Mouse (Mus musculus): ENCODE data around the gene Sh3glb2. TPM values are rescaled to one million over a fixed set of nuclear protein-coding genes. Genes with fewer than 3 reads are reported as not detected.

The Sh3glb2 gene
- total RNA-seq, 1 experiment from 2014 or later, result 30.4 TPM

DNA sequence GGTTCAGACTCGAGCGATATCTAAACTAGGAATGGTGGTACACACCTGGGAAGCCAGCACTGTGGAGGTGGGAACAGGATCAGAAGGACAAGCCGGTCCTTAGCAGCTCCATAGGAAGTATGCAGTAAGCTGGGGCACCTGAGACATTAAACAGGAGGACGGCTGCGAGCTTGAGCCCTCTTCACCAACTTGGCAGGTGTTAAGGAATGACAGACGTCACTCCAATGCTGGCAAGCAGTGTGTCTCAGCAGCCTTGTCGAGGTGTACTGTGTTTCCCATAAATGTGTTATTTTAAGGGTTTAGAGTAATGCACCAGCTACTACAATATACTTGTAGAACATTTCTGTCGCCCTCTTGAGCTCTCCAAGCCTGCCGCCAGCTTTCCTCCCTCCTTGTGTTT is 27.8 kb upstream of the Sh3glb2 start:
- no peak for ATAC-seq (replicated peaks in 1 of 2; ENCODE audit: insufficient read depth in 1 of 2, low FRiP score in 2 of 2, low TSS enrichment in 1 of 2, low read depth in 1 of 2, poor library complexity in 2 of 2, severe bottlenecking in 2 of 2)

GRCm38 (mm10) chr2:30385591-30385990 is 26.5 kb upstream of the Sh3glb2 start:
- no peak for ATAC-seq (replicated peaks in 1 of 2; ENCODE audit: insufficient read depth in 1 of 2, low FRiP score in 2 of 2, low TSS enrichment in 1 of 2, low read depth in 1 of 2, poor library complexity in 2 of 2, severe bottlenecking in 2 of 2)

- ATAC-seq (replicated peaks in 1 of 2; ENCODE audit: insufficient read depth in 1 of 2, low FRiP score in 2 of 2, low TSS enrichment in 1 of 2, low read depth in 1 of 2, poor library complexity in 2 of 2, severe bottlenecking in 2 of 2), result no peak
Measured at GRCm38 (mm10) chr2:30384814-30385213, 25.7 kb upstream of the Sh3glb2 start.

DNA sequence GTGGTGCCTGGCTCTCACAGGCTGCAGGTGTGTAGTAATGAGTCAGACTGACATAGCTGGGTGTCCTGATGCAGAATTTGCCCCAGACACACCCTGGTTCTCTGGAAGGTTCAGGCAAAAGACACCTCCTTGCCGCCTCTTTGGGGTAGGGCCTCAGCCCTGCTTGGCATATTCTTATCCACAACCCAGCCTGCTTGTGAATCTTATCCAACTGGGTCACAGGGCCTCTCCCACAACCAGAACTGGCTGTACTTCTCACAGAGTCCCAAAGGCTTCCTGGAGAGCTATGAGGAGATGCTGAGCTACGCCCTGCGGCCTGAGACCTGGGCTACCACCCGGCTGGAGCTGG is 22.2 kb upstream of the Sh3glb2 start:
- no peak for ATAC-seq (replicated peaks in 1 of 2; ENCODE audit: insufficient read depth in 1 of 2, low FRiP score in 2 of 2, low TSS enrichment in 1 of 2, low read depth in 1 of 2, poor library complexity in 2 of 2, severe bottlenecking in 2 of 2)

DNA sequence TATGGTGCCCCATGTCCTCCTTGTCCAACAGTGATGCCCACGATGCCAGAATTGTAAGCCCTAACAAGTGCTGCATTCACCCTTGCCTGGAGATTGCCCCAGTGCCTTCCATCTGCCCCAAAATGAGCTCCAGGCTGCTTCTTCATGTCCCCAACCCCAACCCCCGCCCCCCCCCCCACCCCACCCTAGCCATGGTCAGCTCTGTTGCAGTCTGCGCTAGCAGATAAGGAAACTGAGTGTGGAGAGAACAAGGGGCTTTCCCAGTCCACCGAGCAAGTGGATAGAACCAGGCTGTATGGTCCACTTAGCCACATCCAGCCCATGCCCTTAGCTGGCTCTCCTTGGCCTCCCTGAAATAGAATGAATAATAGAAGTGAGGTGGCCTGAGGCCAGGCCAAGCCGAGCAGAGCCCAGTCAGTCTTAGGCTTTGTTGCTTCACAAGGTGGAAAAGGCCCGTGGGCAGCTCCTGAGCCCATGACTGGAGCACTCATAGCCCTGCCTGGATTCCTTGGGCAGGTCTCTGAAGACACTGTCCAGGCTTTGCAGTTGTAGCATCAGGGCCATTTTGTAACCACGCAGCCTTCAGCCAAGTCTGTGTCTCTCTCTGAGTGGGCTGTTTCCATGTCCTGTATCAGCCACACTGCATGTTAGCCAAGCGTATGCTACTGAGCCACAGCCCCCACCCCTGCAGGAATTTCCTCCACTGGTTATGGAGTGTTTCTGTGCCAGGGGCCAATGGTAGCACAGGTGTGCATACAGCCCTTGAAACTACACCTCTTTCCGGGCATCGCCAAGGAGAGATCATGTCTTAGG is 21.6 kb upstream of the Sh3glb2 start:
- no peak for ATAC-seq (replicated peaks in 1 of 2; ENCODE audit: insufficient read depth in 1 of 2, low FRiP score in 2 of 2, low TSS enrichment in 1 of 2, low read depth in 1 of 2, poor library complexity in 2 of 2, severe bottlenecking in 2 of 2)

GRCm38 (mm10) chr2:30379307-30379706 is 20.2 kb upstream of the Sh3glb2 start:
- no peak for ATAC-seq (replicated peaks in 1 of 2; ENCODE audit: insufficient read depth in 1 of 2, low FRiP score in 2 of 2, low TSS enrichment in 1 of 2, low read depth in 1 of 2, poor library complexity in 2 of 2, severe bottlenecking in 2 of 2)

DNA sequence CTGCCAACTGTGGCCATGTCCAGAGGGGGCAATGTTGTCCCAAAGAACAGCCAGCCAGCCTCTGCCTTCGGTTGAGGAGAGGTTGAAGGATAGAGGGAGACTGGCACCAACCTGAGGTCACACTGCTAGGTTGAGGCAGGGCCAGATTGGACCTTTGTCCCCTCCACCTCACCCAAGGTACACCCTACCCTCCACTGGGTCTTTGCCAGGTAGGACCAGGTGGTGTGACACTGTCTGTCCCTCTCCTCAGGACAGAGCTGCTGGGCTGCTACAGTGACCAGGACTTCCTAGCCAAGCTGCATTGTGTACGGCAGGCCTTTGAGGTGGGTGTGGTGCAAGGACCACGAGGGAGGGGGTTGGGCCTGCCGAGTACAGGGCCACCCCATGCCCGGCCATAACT is 18.6 kb upstream of the Sh3glb2 start:
- no peak for ATAC-seq (replicated peaks in 1 of 2; ENCODE audit: insufficient read depth in 1 of 2, low FRiP score in 2 of 2, low TSS enrichment in 1 of 2, low read depth in 1 of 2, poor library complexity in 2 of 2, severe bottlenecking in 2 of 2)

- ATAC-seq (replicated peaks in 1 of 2; ENCODE audit: insufficient read depth in 1 of 2, low FRiP score in 2 of 2, low TSS enrichment in 1 of 2, low read depth in 1 of 2, poor library complexity in 2 of 2, severe bottlenecking in 2 of 2), result no peak
Measured at GRCm38 (mm10) chr2:30375893-30376292, 16.8 kb upstream of the Sh3glb2 start.

DNA sequence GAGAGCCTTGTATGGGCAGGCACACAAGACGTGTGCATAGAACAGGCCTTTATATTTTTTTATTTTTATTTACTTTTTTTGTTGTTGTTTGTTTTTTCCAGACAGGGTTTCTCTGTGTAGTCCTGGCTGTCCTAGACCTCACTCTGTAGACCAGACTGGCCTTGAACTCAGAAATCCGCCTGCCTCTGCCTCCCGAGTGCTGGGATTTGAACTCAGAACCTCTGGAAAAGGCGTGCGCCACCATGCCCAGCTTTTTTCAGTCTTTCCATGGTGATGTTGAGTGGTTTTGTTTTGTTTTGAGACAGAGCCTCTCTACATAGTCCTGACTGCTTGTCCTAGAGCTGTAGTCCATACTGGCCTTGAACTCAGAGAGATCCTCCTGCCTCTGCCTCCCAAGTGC is 13.6 kb upstream of the Sh3glb2 start:
- no peak for ATAC-seq (replicated peaks in 1 of 2; ENCODE audit: insufficient read depth in 1 of 2, low FRiP score in 2 of 2, low TSS enrichment in 1 of 2, low read depth in 1 of 2, poor library complexity in 2 of 2, severe bottlenecking in 2 of 2)

- ATAC-seq (replicated peaks in 1 of 2; ENCODE audit: insufficient read depth in 1 of 2, low FRiP score in 2 of 2, low TSS enrichment in 1 of 2, low read depth in 1 of 2, poor library complexity in 2 of 2, severe bottlenecking in 2 of 2), result no peak
Measured at GRCm38 (mm10) chr2:30371544-30371943, 12.4 kb upstream of the Sh3glb2 start.

DNA sequence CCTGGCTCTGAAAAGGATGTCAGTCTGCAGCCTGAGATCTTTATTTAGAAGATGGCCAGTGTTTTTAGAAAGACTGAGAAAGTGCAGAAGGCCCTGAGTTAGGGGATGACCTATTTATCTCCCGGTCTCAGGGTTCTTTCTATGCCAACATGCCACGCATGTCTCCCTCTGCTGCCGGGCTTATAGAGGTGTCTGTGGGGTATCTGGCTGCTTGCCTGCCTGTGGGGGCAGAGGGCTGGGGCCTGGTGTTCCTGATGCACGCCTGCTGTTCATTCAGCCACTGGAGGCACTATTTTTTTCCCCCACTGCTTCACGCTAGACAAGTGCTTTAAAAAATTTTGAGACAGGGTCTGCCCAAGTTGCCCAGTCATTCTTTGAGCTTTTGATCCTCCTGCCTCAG is 7.1 kb upstream of the Sh3glb2 start:
- no peak for ATAC-seq (replicated peaks in 1 of 2; ENCODE audit: insufficient read depth in 1 of 2, low FRiP score in 2 of 2, low TSS enrichment in 1 of 2, low read depth in 1 of 2, poor library complexity in 2 of 2, severe bottlenecking in 2 of 2)

- no peak for ATAC-seq (replicated peaks in 1 of 2; ENCODE audit: insufficient read depth in 1 of 2, low FRiP score in 2 of 2, low TSS enrichment in 1 of 2, low read depth in 1 of 2, poor library complexity in 2 of 2, severe bottlenecking in 2 of 2)
Measured at GRCm38 (mm10) chr2:30365281-30366069, 6.3 kb upstream of the Sh3glb2 start.

DNA sequence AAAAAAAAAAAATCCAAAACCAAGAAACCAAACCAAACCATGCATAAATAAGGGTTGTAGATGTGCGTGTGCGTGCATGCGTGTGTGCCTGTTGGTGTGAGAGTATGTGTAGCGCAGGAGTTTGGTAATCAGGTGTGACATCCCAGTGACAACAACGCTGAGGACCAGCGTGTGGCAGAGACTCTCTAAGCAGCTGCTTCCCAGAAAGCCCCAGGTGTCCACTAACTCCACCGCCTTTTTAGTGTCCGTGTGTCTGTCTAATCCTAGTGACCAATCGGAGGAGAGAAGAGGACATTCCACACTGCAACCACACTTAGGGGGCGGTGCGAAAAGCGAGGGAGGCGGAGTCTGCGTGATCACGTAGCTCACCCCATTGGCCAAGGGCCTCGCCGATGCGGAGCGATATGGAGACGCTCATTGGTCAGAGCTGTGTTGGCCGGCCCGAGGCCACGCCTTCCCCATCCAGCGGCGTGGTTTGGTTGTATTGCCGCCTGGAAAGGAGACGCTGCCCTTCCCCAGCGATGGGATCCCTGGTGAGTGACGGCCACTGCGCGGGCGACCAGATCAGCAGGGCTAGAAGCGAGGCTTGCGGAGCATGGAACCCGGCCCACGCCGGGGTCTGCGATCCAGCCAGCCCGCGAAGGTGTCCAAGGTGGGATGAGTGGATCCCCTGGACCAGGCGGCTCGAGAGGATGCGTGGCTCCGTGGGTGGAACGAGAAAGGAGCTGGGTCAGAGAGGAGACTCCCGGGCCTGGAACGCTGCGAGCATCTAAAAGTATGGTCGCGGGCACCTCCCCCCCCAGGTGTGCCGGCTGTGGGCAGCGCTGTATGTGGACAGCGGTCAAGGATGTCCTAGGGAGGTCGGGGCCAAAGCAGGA is 4.9 kb upstream of the Sh3glb2 start, which contains the start of gene Miga2:
TSS of gene Miga2 (plus strand) at position 461 of the 878 bp plus-strand sequence.
- ATAC-seq (replicated peaks in 1 of 2; ENCODE audit: insufficient read depth in 1 of 2, low FRiP score in 2 of 2, low TSS enrichment in 1 of 2, low read depth in 1 of 2, poor library complexity in 2 of 2, severe bottlenecking in 2 of 2), result peak; percentile 98 to 99

- no peak for ATAC-seq (replicated peaks in 1 of 2; ENCODE audit: insufficient read depth in 1 of 2, low FRiP score in 2 of 2, low TSS enrichment in 1 of 2, low read depth in 1 of 2, poor library complexity in 2 of 2, severe bottlenecking in 2 of 2)
Measured at GRCm38 (mm10) chr2:30362865-30363264, 3.7 kb upstream of the Sh3glb2 start.

- ATAC-seq (replicated peaks in 1 of 2; ENCODE audit: insufficient read depth in 1 of 2, low FRiP score in 2 of 2, low TSS enrichment in 1 of 2, low read depth in 1 of 2, poor library complexity in 2 of 2, severe bottlenecking in 2 of 2), result no peak
Measured at GRCm38 (mm10) chr2:30360626-30361025, 1.5 kb upstream of the Sh3glb2 start.

GRCm38 (mm10) chr2:30357552-30358510 is 1.3 kb downstream of the Sh3glb2 start:
- ATAC-seq (replicated peaks in 1 of 2; ENCODE audit: insufficient read depth in 1 of 2, low FRiP score in 2 of 2, low TSS enrichment in 1 of 2, low read depth in 1 of 2, poor library complexity in 2 of 2, severe bottlenecking in 2 of 2), result no peak

DNA sequence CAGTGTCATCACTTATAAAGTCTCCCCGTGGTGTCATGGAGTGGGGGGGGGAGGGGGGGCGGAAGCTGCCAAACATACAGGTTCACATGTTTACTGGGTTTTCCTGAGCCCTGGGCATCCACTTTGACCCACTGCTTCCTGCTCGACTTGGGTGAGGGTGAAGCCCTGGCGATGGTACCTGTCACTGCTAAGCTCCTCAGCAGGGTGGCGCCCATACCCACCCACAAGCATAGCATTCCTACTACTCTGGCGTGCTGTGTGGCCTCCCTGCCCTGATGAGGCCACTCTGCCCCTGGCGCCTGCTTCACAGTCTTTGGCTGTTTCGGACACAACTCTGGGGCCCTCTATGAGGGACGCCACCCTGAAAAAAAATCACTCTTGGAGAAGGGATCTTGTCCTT is 2.2 kb downstream of the Sh3glb2 start:
- no peak for ATAC-seq (replicated peaks in 1 of 2; ENCODE audit: insufficient read depth in 1 of 2, low FRiP score in 2 of 2, low TSS enrichment in 1 of 2, low read depth in 1 of 2, poor library complexity in 2 of 2, severe bottlenecking in 2 of 2)
